Mouse (Mus musculus) kidney, postnatal 0 days (tissue): ENCODE results near the gene Gm49425. TPM values are rescaled to one million over a fixed set of nuclear protein-coding genes. Genes with fewer than 3 reads are reported as not detected.
A peak's percentile ranks its signal among the peaks of the same experiment; 100 is the strongest.

Experiments
- ATAC-seq: fragments of 200-750 bp; cut with Nextera tagmentation; replicated peaks from 2 replicates; pipeline ENCODE4 v1.8.0; 2017; ENCODE audit warnings: low read depth, moderate number of reproducible peaks, moderate TSS enrichment, moderate library complexity; ENCODE audit not compliant: low FRiP score
- DNase-seq: peaks from one replicate; pipeline ENCODE4 v3.0.0-alpha.2; 2016; ENCODE audit warnings: low spot score
- H3K27ac ChIP-seq: fragments of 300-500 bp; sonication (generic); 2 replicates; pipeline ENCODE4 v1.5.1; 2014; ENCODE audit warnings: mild to moderate bottlenecking
- H3K27me3 ChIP-seq: fragments of 300-500 bp; sonication (generic); 2 replicates; pipeline ENCODE4 v1.6.1; 2014; ENCODE audit warnings: low read length, mixed read lengths; ENCODE audit not compliant: insufficient read depth
- H3K36me3 ChIP-seq: fragments of 300-500 bp; sonication (generic); 2 replicates; pipeline ENCODE4 v1.6.1; 2014; ENCODE audit warnings: low read length, mixed read lengths; ENCODE audit not compliant: insufficient read depth
- H3K4me1 ChIP-seq: fragments of 300-500 bp; sonication (generic); replicated peaks from 2 replicates; pipeline ENCODE4 v1.6.1; 2014; ENCODE audit warnings: antibody characterized with exemption, low read length, mixed read lengths; ENCODE audit not compliant: insufficient read depth
- H3K4me2 ChIP-seq: fragments of 300-500 bp; sonication (generic); 2 replicates; pipeline ENCODE4 v1.6.1; 2014; ENCODE audit warnings: mild to moderate bottlenecking, low read length, moderate library complexity, mixed read lengths
- H3K4me3 ChIP-seq: fragments of 300-500 bp; sonication (generic); replicated peaks from 2 replicates; pipeline ENCODE4 v1.5.1; 2014; ENCODE audit warnings: low read depth, low read length
- H3K9ac ChIP-seq: fragments of 300-500 bp; sonication (generic); 2 replicates; pipeline ENCODE4 v1.6.1; 2014; ENCODE audit warnings: low read depth, low read length
- H3K9me3 ChIP-seq: fragments of 300-500 bp; sonication (generic); replicated peaks from 2 replicates; pipeline ENCODE4 v1.6.1; 2016; ENCODE audit warnings: low read length, inconsistent platforms, mixed read lengths
- CTCF ChIP-seq: IDR thresholded peaks from 2 replicates; pipeline ENCODE4 v1.5.1; 2016; ENCODE audit warnings: antibody characterized with exemption, low read depth, mild to moderate bottlenecking, moderate library complexity
- WGBS: fragments of 180-500 bp; shearing (Covaris S2); extraction: QIAGEN DNeasy Blood & Tissue Kit; methylation state at CpG from one replicate; pipeline ENCODE4 v1.1.7; 2014; 5-methylcytosine and 5-hydroxymethylcytosine counted together
- microRNA-seq: library from miRNA; unstranded; fragments of <30 nt; microRNA quantifications from one replicate; pipeline ENCODE4, GENCODE M21; 2016
- polyA plus RNA-seq: library from polyadenylated mRNA; unstranded; fragments of >200 nt; fragmentation: Nextera tagmentation; extraction: Ambion mirVana; gene quantifications from 2 replicates; pipeline ENCODE4 v1.2.1, GENCODE M21; 2015

Gene Gm49425
- polyA plus RNA-seq, 1 experiment from 2014 or later = not detected

- H3K27me3 ChIP-seq = no peaks in the 10 kb centered on the region
- 40% methylated on average over 4 of the region's 4 CpGs for WGBS
- H3K4me1 ChIP-seq = peaks cover 6% of the 10 kb centered on the region; the same call in 1 of the 2 replicates
- H3K4me2 ChIP-seq = no peak overlapping the region
- H3K9me3 ChIP-seq = no peaks in the 10 kb centered on the region
- TF ChIP-seq CTCF = no peak
- ATAC-seq (no peak), DNase-seq (no peak)
- H3K4me3 ChIP-seq = no peak overlapping the region
- H3K27ac ChIP-seq = no peak overlapping the region
- H3K9ac ChIP-seq = no peak overlapping the region
- no peaks in the 10 kb centered on the region for H3K36me3 ChIP-seq
Measured at GRCm38 (mm10) chr15:101482056-101482455, 35.0 kb downstream of the Gm49425 start.

GRCm38 (mm10) chr15:101479666-101480060, 37.4 kb downstream of the Gm49425 start:
- DNase-seq (no peak), ATAC-seq (no peak)
- peak overlapping the region; percentile 56 for H3K4me2 ChIP-seq
- H3K9me3 ChIP-seq = no peaks in the 10 kb centered on the region
- no peak overlapping the region for H3K27ac ChIP-seq
- H3K4me3 ChIP-seq = peak overlapping the region; percentile 17; the same call in 1 of the 2 replicates
- H3K36me3 ChIP-seq = no peaks in the 10 kb centered on the region
- H3K27me3 ChIP-seq = no peaks in the 10 kb centered on the region
- WGBS = 25% methylated on average over 11 of the region's 11 CpGs
- no peak overlapping the region for H3K9ac ChIP-seq
- H3K4me1 ChIP-seq = peaks cover 6% of the 10 kb centered on the region; the same call in 1 of the 2 replicates
- TF ChIP-seq CTCF = no peak

GRCm38 (mm10) chr15:101479007-101479665, 37.9 kb downstream of the Gm49425 start:
- no peaks in the 10 kb centered on the region for H3K36me3 ChIP-seq
- peak; percentile 46 for DNase-seq
- 4% methylated on average over 31 of the region's 31 CpGs for WGBS
- peak; percentile 61 for TF ChIP-seq CTCF
- ATAC-seq = no peak
- peak overlapping the region; percentile 17 for H3K4me3 ChIP-seq
- H3K27me3 ChIP-seq = no peaks in the 10 kb centered on the region
- H3K4me2 ChIP-seq = peak overlapping the region; percentile 56
- peaks cover 6% of the 10 kb centered on the region; the same call in 1 of the 2 replicates for H3K4me1 ChIP-seq
- H3K9ac ChIP-seq = no peak overlapping the region
- no peaks in the 10 kb centered on the region for H3K9me3 ChIP-seq
- no peak overlapping the region for H3K27ac ChIP-seq

GRCm38 (mm10) chr15:101472952-101473528, 44.0 kb downstream of the Gm49425 start, which contains the start of gene Krt86:
Gene Krt86, plus strand, starts transcription at chr15:101473478.
- Histone ChIP-seq H3K4me1 (no peaks in the 10 kb centered on the region), H3K9ac (no peak within 1 kb of the TSS), H3K9me3 (no peaks in the 10 kb centered on the region), H3K27me3 (no peaks in the 10 kb centered on the region), H3K4me3 (no peak within 1 kb of the TSS), H3K27ac (no peak within 1 kb of the TSS), H3K36me3 (no peaks in the 10 kb centered on the region), H3K4me2 (no peak within 1 kb of the TSS)
- TF ChIP-seq CTCF = no peak
- ATAC-seq (no peak), DNase-seq (peak; percentile 80)
- 17% methylated on average over 10 of the region's 10 CpGs for WGBS

GRCm38 (mm10) chr15:101469093-101469492, 48.0 kb downstream of the Gm49425 start:
- H3K27me3 ChIP-seq = no peaks in the 10 kb centered on the region
- ATAC-seq = no peak
- no peak overlapping the region for H3K9ac ChIP-seq
- H3K9me3 ChIP-seq = no peaks in the 10 kb centered on the region
- H3K27ac ChIP-seq = no peak overlapping the region
- H3K4me3 ChIP-seq = no peak overlapping the region
- 83% methylated on average over 4 of the region's 4 CpGs for WGBS
- no peak for DNase-seq
- H3K36me3 ChIP-seq = no peaks in the 10 kb centered on the region
- no peak overlapping the region for H3K4me2 ChIP-seq
- TF ChIP-seq CTCF = no peak
- no peaks in the 10 kb centered on the region for H3K4me1 ChIP-seq

Small RNA genes lying within 50 kb of the gene (microRNA-seq; reads per million reads assigned to microRNA genes)
- not detected for gene Gm44393

Other genes starting within 250 kb of the Gm49425 start
- 77.1 and 79.5 TPM in 2 replicates for gene Atg101, start 233.0 kb downstream of the Gm49425 start, polyA plus RNA-seq
- 23.3 and 24.5 TPM in 2 replicates for gene 6030408B16Rik, start 224.0 kb downstream of the Gm49425 start, polyA plus RNA-seq
- 1.9 and 2.2 TPM in 2 replicates for gene Krt80, start 147.1 kb downstream of the Gm49425 start, polyA plus RNA-seq
- gene Krt7, start 106.2 kb downstream of the Gm49425 start, polyA plus RNA-seq = 226 and 229 TPM in 2 replicates
- gene Krt87, start 78.5 kb downstream of the Gm49425 start, polyA plus RNA-seq = 0.05 TPM in 1 of 2 replicates, not detected in the other
- gene Krt88, start 69.5 kb downstream of the Gm49425 start, polyA plus RNA-seq = 0.13 TPM in 1 of 2 replicates, not detected in the other
- not detected in 2 replicates for gene Krt81, start 53.5 kb downstream of the Gm49425 start, polyA plus RNA-seq
- not detected in 2 replicates for gene Krt86, start 43.8 kb downstream of the Gm49425 start, polyA plus RNA-seq
- gene Krt83, start 25.7 kb downstream of the Gm49425 start, polyA plus RNA-seq = not detected in 2 replicates
- not detected in 2 replicates for gene Krt84, start 15.6 kb upstream of the Gm49425 start, polyA plus RNA-seq
- not detected in 2 replicates for gene Krt82, start 33.4 kb upstream of the Gm49425 start, polyA plus RNA-seq
- 0.09 TPM in 1 of 2 replicates, not detected in the other for gene Krt90, start 45.7 kb upstream of the Gm49425 start, polyA plus RNA-seq
- gene Krt75, start 56.6 kb upstream of the Gm49425 start, polyA plus RNA-seq = 0.14 and 0.20 TPM in 2 replicates
- gene Gm5414, start 110.9 kb upstream of the Gm49425 start, polyA plus RNA-seq = not detected in 2 replicates
- gene Gm5478, start 130.1 kb upstream of the Gm49425 start, polyA plus RNA-seq = not detected in 2 replicates
- gene Krt6b, start 163.0 kb upstream of the Gm49425 start, polyA plus RNA-seq = not detected in 2 replicates
- not detected in 2 replicates for gene Krt6a, start 177.0 kb upstream of the Gm49425 start, polyA plus RNA-seq
- 0.77 and 3.0 TPM in 2 replicates for gene Krt5, start 195.6 kb upstream of the Gm49425 start, polyA plus RNA-seq
- not detected in 2 replicates for gene Krt71, start 225.8 kb upstream of the Gm49425 start, polyA plus RNA-seq